Mouse (Mus musculus): ENCODE data around the gene Gm16181.

The Gm16181 gene

GRCm38 (mm10) chr17:35234090-35234489, 13.5 kb downstream of the Gm16181 start:
- POLR2A ChIA-PET = interaction anchor here (0.6 to 8.9 kb wide), 34 partner anchors 8 to 510 kb away, joined by 3 to 98 read pairs (median 4); partner anchors contain the start of genes Ddx39b (in 2 of the 4), Gm16181 (in 2 of the 4), Prrc2a (in 2 of the 4) and Csnk2b (in 1 of the 4)
- CTCF ChIA-PET = interaction anchor here (0.6 to 11.2 kb wide), 15 partner anchors 20 to 1352 kb away, joined by 3 to 161 read pairs (median 6); partner anchors contain the start of genes Gpank1 (in 1 of the 4) and Prrc2a (in 1 of the 4)

- ChIA-PET CTCF (interaction anchor here (0.5 to 11.2 kb wide), 15 partner anchors 11 to 311 kb away, joined by 3 to 161 read pairs (median 4); partner anchors contain the start of genes D17H6S53E (in 1 of the 4) and Prrc2a (in 1 of the 4)), POLR2A (interaction anchor here (0.8 to 8.9 kb wide), 28 partner anchors 10 to 285 kb away, joined by 3 to 98 read pairs (median 4); partner anchors contain the start of genes Gpank1 (in 2 of the 4), Prrc2a (in 2 of the 4), Csnk2b (in 1 of the 4) and Ddx39b (in 1 of the 4))
These were observed 14.3 kb downstream of the Gm16181 start for GRCm38 (mm10) chr17:35234903-35235302.

GRCm38 (mm10) chr17:35235614-35236389, 15.2 kb downstream of the Gm16181 start, which contains the start of gene Nfkbil1:
Gene Nfkbil1 (minus strand): TSS chr17:35235792.
- POLR2A ChIA-PET = interaction anchor here (0.7 to 8.9 kb wide), 18 partner anchors 9 to 285 kb away, joined by 3 to 98 read pairs (median 4); partner anchors contain the start of genes Ddx39b (in 1 of the 4), Gpank1 (in 1 of the 4) and Prrc2a (in 1 of the 4)
- CTCF ChIA-PET = interaction anchor here (0.5 to 11.2 kb wide), 15 partner anchors 10 to 664 kb away, joined by 3 to 161 read pairs (median 4); partner anchors contain the start of gene Prrc2a (in 1 of the 4)

GRCm38 (mm10) chr17:35236390-35236746, 15.7 kb downstream of the Gm16181 start:
- CTCF ChIA-PET = interaction anchor here (0.5 to 11.2 kb wide), 12 partner anchors 10 to 214 kb away, joined by 3 to 161 read pairs (median 6); partner anchors contain the start of gene Prrc2a (in 1 of the 4)

GRCm38 (mm10) chr17:35236996-35237395, 16.4 kb downstream of the Gm16181 start:
- ChIA-PET POLR2A (interaction anchor here in 3 of 4 experiments (0.5 to 8.9 kb wide), 10 partner anchors 8 to 284 kb away, joined by 3 to 98 read pairs (median 4); partner anchors contain the start of genes Ddx39b (in 1 of the 3) and Prrc2a (in 1 of the 3)), CTCF (interaction anchor here in 3 of 4 experiments (0.6 to 11.2 kb wide), 6 partner anchors 37 to 215 kb away, joined by 3 to 161 read pairs (median 8); partner anchors contain the start of gene Prrc2a (in 1 of the 3))

More at GRCm38 (mm10) chr17:35236390-35236746, 15.7 kb downstream of the Gm16181 start:
- POLR2A ChIA-PET = interaction anchor here in 3 of 4 experiments (0.7 to 8.9 kb wide), 17 partner anchors 9 to 284 kb away, joined by 3 to 98 read pairs (median 4); partner anchors contain the start of genes Ddx39b (in 1 of the 3), Gpank1 (in 1 of the 3) and Prrc2a (in 1 of the 3)

- ChIA-PET CTCF (interaction anchor here in 2 of 4 experiments (8.6 to 11.2 kb wide), 2 partner anchors 68 to 69 kb away, joined by 131 to 161 read pairs; partner anchors contain the start of gene Prrc2a (in 1 of the 2)), POLR2A (interaction anchor here in 3 of 4 experiments (0.5 to 4.2 kb wide), 4 partner anchors 8 to 101 kb away, joined by 3 to 19 read pairs (median 10); no protein-coding TSS in a partner anchor)
These were observed 16.9 kb downstream of the Gm16181 start for GRCm38 (mm10) chr17:35237504-35237903.

- POLR2A ChIA-PET = interaction anchor here in 3 of 4 experiments (0.5 to 18.8 kb wide), 13 partner anchors 11 to 241 kb away, joined by 3 to 396 read pairs (median 21); partner anchors contain the start of genes Gm16181 (in 2 of the 3), Prrc2a (in 2 of the 3) and Ddah2 (in 1 of the 3)
- CTCF ChIA-PET = interaction anchor here in 3 of 4 experiments (0.7 to 7.7 kb wide), 11 partner anchors 13 to 73 kb away, joined by 3 to 101 read pairs (median 3); no protein-coding TSS in a partner anchor
These were observed 19.1 kb downstream of the Gm16181 start for GRCm38 (mm10) chr17:35239700-35240099.

- ChIA-PET CTCF (interaction anchor here (0.6 to 7.7 kb wide), 24 partner anchors 8 to 680 kb away, joined by 3 to 101 read pairs (median 4); no protein-coding TSS in a partner anchor), POLR2A (interaction anchor here (0.5 to 18.8 kb wide), 118 partner anchors 7 to 1121 kb away, joined by 3 to 396 read pairs (median 5); partner anchors contain the start of genes Apom (in 3 of the 4), Csnk2b (in 3 of the 4), Gpank1 (in 3 of the 4) and Prrc2a (in 3 of the 4))
These were observed 20.0 kb downstream of the Gm16181 start for GRCm38 (mm10) chr17:35240384-35241304.

GRCm38 (mm10) chr17:35241305-35242014, 20.8 kb downstream of the Gm16181 start, which contains the start of gene Ddx39b:
Gene Ddx39b (plus strand): TSS chr17:35241746.
- POLR2A ChIA-PET = interaction anchor here (0.6 to 18.8 kb wide), 131 partner anchors 8 to 1122 kb away, joined by 3 to 396 read pairs (median 4); partner anchors contain the start of genes Apom (in 3 of the 4), Csnk2b (in 3 of the 4), Ddah2 (in 3 of the 4) and Gpank1 (in 3 of the 4)
- CTCF ChIA-PET = interaction anchor here (0.6 to 7.7 kb wide), 22 partner anchors 9 to 681 kb away, joined by 3 to 101 read pairs (median 4); no protein-coding TSS in a partner anchor

GRCm38 (mm10) chr17:35242015-35242941, 21.6 kb downstream of the Gm16181 start:
- CTCF ChIA-PET = interaction anchor here (0.5 to 7.7 kb wide), 21 partner anchors 8 to 1275 kb away, joined by 3 to 101 read pairs (median 4); no protein-coding TSS in a partner anchor
- POLR2A ChIA-PET = interaction anchor here (0.6 to 18.8 kb wide), 126 partner anchors 9 to 639 kb away, joined by 3 to 396 read pairs (median 5); partner anchors contain the start of genes Apom (in 3 of the 4), Csnk2b (in 3 of the 4), Ddah2 (in 3 of the 4) and Gpank1 (in 3 of the 4)

- CTCF ChIA-PET = interaction anchor here (0.5 to 7.7 kb wide), 14 partner anchors 8 to 1275 kb away, joined by 3 to 101 read pairs (median 4); no protein-coding TSS in a partner anchor
- POLR2A ChIA-PET = interaction anchor here (0.6 to 18.8 kb wide), 52 partner anchors 8 to 598 kb away, joined by 3 to 396 read pairs (median 4); partner anchors contain the start of genes Apom (in 3 of the 4), Atp6v1g2 (in 2 of the 4), Gpank1 (in 2 of the 4) and Prrc2a (in 2 of the 4)
These were observed 22.5 kb downstream of the Gm16181 start for GRCm38 (mm10) chr17:35243086-35243485.

GRCm38 (mm10) chr17:35244999-35245398, 24.4 kb downstream of the Gm16181 start:
- POLR2A ChIA-PET = interaction anchor here in 3 of 4 experiments (0.6 to 18.8 kb wide), 27 partner anchors 7 to 292 kb away, joined by 3 to 396 read pairs (median 6); partner anchors contain the start of genes D17H6S53E (in 2 of the 3), Nfkbil1 (in 2 of the 3), Prrc2a (in 2 of the 3) and Apom (in 1 of the 3)
- CTCF ChIA-PET = interaction anchor here (0.7 to 7.7 kb wide), 14 partner anchors 9 to 161 kb away, joined by 3 to 101 read pairs (median 5); no protein-coding TSS in a partner anchor

GRCm38 (mm10) chr17:35245731-35246623, 25.3 kb downstream of the Gm16181 start:
- CTCF ChIA-PET = interaction anchor here (0.5 to 7.7 kb wide), 44 partner anchors 8 to 1280 kb away, joined by 3 to 101 read pairs (median 5); partner anchors contain the start of genes Abhd16a (in 1 of the 4), Hspa1l (in 1 of the 4) and Nfkbil1 (in 1 of the 4)
- POLR2A ChIA-PET = interaction anchor here (0.6 to 18.8 kb wide), 44 partner anchors 8 to 1283 kb away, joined by 3 to 396 read pairs (median 5); partner anchors contain the start of genes D17H6S53E (in 2 of the 4), Gm16181 (in 2 of the 4), Nfkbil1 (in 2 of the 4) and Prrc2a (in 2 of the 4)
